Mouse (Mus musculus): ENCODE measurements around the gene Pepd. TPM values are rescaled to one million over a fixed set of nuclear protein-coding genes. Genes with fewer than 3 reads are reported as not detected.

Gene Pepd
- polyA plus RNA-seq, 1 experiment from 2014 or later: 68.6 TPM

DNA sequence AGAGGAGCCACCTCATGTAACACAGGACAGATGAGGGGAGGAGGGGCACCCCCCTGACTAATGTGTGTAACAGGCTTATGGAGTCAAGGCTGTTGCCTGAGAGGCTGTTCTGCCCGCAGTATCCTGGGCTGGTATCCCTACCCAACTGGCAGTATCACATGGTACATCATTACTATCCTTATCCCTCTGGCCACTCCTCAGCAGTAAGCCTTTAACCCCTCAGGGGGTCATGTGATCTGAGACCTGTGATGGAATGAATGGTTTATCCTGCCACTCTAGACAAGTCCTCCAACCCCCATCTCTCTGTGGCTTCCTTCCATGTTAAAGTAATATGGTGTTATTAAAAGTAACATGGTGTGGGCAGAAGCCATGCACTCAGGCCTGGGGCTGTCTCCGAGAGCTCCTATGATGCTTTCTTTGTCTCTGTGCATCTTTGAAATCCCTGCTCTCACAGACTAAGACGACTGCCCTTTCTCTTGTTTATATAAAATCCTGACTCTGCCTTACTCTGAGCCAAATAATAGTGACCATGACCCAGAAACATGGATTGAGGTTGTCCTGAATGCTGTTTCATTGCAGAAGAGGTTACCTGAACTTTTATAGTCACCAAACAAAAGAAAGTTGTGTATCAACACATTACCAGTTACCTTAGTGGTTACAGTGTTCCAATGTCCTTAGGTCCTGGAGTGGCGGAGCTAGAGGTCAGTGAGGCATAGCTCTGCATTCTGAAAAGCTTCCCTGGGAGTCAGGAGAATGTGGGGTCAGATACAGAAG lies 71.7 kb downstream of the Pepd start:
- Histone ChIP-seq H3K9ac (ENCODE audit: low read depth, low read length) (no peak overlapping the region), H3K4me2 (ENCODE audit: low read length) (no peak overlapping the region), H3K9me3 (replicated peaks; ENCODE audit: control insufficient read depth, low read length, poor library complexity, severe bottlenecking) (no peaks in the 10 kb centered on the region; the same call in 1 of the 2 replicates), H3K36me3 (ENCODE audit: control insufficient read depth, insufficient read depth, low read length) (no peaks in the 10 kb centered on the region), H3K27ac (ENCODE audit: low read length) (no peak overlapping the region), H3K4me3 (ENCODE audit: low read depth, low read length) (no peak overlapping the region), H3K27me3 (ENCODE audit: control insufficient read depth, insufficient read depth, low read depth, low read length) (no peaks in the 10 kb centered on the region), H3K4me1 (ENCODE audit: control insufficient read depth, insufficient read depth, low read length) (peaks cover 17% of the 10 kb centered on the region)
- ATAC-seq: no peak
- 56% methylated on average over 4 of the region's 4 CpGs for WGBS

DNA sequence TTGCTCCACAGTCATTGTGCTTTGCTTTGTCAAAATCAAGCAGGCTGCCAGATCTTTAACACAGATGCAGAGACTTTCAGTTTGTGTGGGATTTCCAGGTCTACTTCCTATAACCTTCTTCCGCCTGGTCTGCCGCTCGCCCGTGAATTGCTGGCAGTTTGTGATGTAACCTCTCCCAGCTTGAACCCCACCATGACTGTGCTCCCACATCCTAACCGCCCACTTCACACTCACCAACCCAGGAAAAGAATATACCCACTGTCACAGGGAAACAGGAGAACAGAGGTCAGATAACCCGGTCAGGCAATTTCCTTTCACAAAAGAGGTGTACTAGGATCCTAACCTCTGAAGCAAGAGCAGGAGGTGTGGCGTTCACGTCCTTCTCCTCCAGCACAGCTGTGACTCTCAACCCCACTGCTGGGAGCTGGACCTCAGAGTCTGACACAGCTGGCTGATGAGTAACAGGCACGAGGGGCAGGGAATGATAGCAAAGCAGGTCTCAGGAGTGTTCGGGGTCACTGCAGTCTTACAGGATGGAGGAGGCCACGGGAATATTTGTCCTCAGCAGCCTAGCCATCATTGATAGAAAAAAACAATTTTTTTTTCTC lies 72.5 kb downstream of the Pepd start:
- Histone ChIP-seq H3K9me3 (replicated peaks; ENCODE audit: control insufficient read depth, low read length, poor library complexity, severe bottlenecking) (no peaks in the 10 kb centered on the region), H3K27me3 (ENCODE audit: control insufficient read depth, insufficient read depth, low read depth, low read length) (no peaks in the 10 kb centered on the region), H3K4me1 (ENCODE audit: control insufficient read depth, insufficient read depth, low read length) (peaks cover 17% of the 10 kb centered on the region), H3K27ac (ENCODE audit: low read length) (no peak overlapping the region), H3K9ac (ENCODE audit: low read depth, low read length) (no peak overlapping the region), H3K4me2 (ENCODE audit: low read length) (no peak overlapping the region), H3K4me3 (ENCODE audit: low read depth, low read length) (no peak overlapping the region), H3K36me3 (ENCODE audit: control insufficient read depth, insufficient read depth, low read length) (no peaks in the 10 kb centered on the region)
- WGBS: 79% methylated on average over 11 of the region's 11 CpGs
- no peak for ATAC-seq

DNA sequence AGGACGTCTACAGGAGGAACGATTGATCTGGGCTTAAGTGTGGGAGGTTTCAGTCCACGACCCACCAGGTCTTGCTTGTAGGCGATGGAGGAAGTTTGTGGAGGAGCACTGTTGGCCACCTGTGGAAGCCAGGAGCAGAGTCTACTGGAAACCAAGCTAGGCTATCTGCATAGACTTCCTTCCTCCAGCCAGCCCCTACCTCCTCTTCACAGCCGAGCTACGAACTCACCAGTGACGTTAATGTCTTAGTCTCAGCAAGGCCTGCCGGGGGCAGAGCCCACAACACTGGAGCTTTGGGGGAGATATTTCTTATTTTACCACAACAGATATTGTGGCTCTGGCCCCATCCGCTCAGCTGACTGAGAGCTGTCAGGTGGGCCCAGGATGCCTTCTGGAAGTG lies 73.0 kb downstream of the Pepd start:
- Histone ChIP-seq H3K36me3 (ENCODE audit: control insufficient read depth, insufficient read depth, low read length) (no peaks in the 10 kb centered on the region), H3K4me3 (ENCODE audit: low read depth, low read length) (no peak overlapping the region), H3K9me3 (replicated peaks; ENCODE audit: control insufficient read depth, low read length, poor library complexity, severe bottlenecking) (no peaks in the 10 kb centered on the region), H3K4me1 (ENCODE audit: control insufficient read depth, insufficient read depth, low read length) (peaks cover 17% of the 10 kb centered on the region), H3K9ac (ENCODE audit: low read depth, low read length) (no peak overlapping the region), H3K4me2 (ENCODE audit: low read length) (no peak overlapping the region), H3K27ac (ENCODE audit: low read length) (no peak overlapping the region), H3K27me3 (ENCODE audit: control insufficient read depth, insufficient read depth, low read depth, low read length) (no peaks in the 10 kb centered on the region)
- ATAC-seq: no peak
- 92% methylated on average over 9 of the region's 9 CpGs for WGBS

DNA sequence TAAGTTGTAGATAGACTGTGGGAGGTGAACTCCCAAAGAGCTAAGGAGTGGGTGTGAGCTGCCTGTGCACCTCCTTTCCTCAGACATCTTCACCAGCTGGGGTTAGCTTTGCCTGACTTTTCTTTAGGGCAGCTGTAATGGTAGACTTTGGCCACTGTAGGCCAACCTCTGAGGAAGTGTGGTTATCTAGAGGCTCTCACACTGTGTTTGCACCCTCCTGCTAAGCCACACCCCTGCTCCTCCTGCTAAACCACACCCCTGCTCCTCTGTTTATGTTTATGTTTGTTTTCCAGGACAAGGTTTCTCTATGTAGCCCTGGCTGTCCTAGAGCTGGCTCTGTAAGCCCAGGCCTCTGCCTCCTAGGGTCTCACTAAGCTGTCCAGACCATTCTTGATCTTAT lies 73.5 kb downstream of the Pepd start:
- H3K36me3 ChIP-seq (ENCODE audit: control insufficient read depth, insufficient read depth, low read length): no peaks in the 10 kb centered on the region

DNA sequence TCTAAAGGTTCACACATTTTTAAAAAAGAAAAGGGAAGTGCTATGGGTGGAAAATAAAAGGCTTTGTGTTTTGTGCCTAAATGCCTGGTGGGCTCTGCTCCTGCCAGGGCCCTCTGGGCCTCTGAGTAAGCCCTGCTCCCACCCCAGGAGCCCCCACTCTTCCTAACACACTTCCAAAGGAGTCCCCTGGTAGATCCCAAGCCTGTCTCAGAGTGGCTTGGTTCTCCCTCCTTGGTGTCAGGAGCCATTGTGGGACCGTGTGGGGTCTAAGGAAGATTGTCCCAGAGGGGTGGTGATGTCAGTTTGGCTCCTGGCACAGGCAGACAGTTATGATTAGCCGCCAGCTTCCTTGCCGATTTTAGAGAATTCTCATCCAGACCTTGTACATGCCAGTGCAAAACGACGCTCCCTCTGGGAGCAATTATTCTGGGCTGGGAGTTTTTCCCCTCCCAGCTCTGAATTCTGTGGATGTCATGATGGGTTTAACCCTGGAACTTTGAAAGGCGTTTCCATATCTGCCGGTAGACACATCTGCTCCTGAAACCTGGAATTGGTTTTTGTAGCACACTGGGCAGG lies 74.5 kb downstream of the Pepd start:
- Histone ChIP-seq H3K9me3 (replicated peaks; ENCODE audit: control insufficient read depth, low read length, poor library complexity, severe bottlenecking) (no peaks in the 10 kb centered on the region), H3K4me3 (ENCODE audit: low read depth, low read length) (no peak overlapping the region), H3K27me3 (ENCODE audit: control insufficient read depth, insufficient read depth, low read depth, low read length) (no peaks in the 10 kb centered on the region), H3K36me3 (ENCODE audit: control insufficient read depth, insufficient read depth, low read length) (no peaks in the 10 kb centered on the region), H3K9ac (ENCODE audit: low read depth, low read length) (no peak overlapping the region), H3K4me1 (ENCODE audit: control insufficient read depth, insufficient read depth, low read length) (peaks cover 17% of the 10 kb centered on the region), H3K4me2 (ENCODE audit: low read length) (no peak overlapping the region), H3K27ac (ENCODE audit: low read length) (peak overlapping the region; percentile 62)
- WGBS: 33% methylated on average over 7 of the region's 7 CpGs
- peak; percentile 44 for ATAC-seq

More for the DNA sequence above, 73.5 kb downstream of the Pepd start:
- Histone ChIP-seq H3K9ac (ENCODE audit: low read depth, low read length) (no peak overlapping the region), H3K27me3 (ENCODE audit: control insufficient read depth, insufficient read depth, low read depth, low read length) (no peaks in the 10 kb centered on the region), H3K27ac (ENCODE audit: low read length) (no peak overlapping the region), H3K9me3 (replicated peaks; ENCODE audit: control insufficient read depth, low read length, poor library complexity, severe bottlenecking) (no peaks in the 10 kb centered on the region), H3K4me1 (ENCODE audit: control insufficient read depth, insufficient read depth, low read length) (peaks cover 17% of the 10 kb centered on the region), H3K4me3 (ENCODE audit: low read depth, low read length) (no peak overlapping the region), H3K4me2 (ENCODE audit: low read length) (no peak overlapping the region)
- ATAC-seq: no peak

DNA sequence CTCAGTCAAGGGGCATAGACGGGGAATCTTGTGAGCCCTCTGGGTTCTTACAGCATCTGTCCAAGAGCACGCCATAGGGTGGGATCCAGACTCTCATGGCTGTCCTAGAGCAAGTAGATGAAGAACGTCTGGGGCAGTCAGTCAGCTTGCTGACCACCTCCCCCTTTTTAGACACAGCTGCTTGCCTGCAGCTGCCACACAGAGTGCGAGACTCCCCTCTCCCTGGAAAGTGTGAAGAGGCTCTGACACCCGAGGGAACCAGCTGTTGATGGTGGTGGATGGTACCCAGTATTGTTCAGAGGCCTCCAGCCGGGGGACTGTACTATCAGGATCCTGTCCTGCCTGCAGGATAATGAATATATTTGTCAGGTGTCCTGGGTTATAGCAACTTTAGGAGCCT lies 75.1 kb downstream of the Pepd start:
- Histone ChIP-seq H3K9ac (ENCODE audit: low read depth, low read length) (no peak overlapping the region), H3K4me1 (ENCODE audit: control insufficient read depth, insufficient read depth, low read length) (peaks cover 17% of the 10 kb centered on the region), H3K9me3 (replicated peaks; ENCODE audit: control insufficient read depth, low read length, poor library complexity, severe bottlenecking) (no peaks in the 10 kb centered on the region), H3K36me3 (ENCODE audit: control insufficient read depth, insufficient read depth, low read length) (no peaks in the 10 kb centered on the region), H3K4me2 (ENCODE audit: low read length) (no peak overlapping the region), H3K4me3 (ENCODE audit: low read depth, low read length) (no peak overlapping the region), H3K27me3 (ENCODE audit: control insufficient read depth, insufficient read depth, low read depth, low read length) (no peaks in the 10 kb centered on the region), H3K27ac (ENCODE audit: low read length) (peak overlapping the region; percentile 62; the same call in 1 of the 2 replicates)
- ATAC-seq: no peak
- 54% methylated on average over 6 of the region's 6 CpGs for WGBS

DNA sequence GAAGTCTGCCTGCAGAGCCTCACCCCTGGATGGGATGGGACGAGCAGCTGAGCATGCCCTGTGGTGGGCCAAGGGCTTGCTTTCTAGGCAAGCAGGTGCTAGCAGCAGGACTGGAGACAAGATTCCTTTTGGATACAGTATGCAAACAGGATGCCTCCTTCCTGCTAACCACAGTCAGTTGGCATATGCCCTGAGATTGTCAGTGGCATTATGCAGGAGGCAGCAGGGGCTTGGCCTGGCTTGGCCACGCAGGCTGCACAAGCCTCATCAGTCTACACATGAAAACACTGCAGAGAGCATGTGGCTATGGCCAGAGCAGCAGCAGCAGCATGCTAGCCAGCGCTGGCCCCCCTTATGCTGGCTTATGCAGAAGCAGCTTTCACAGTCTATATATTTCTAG lies 76.3 kb downstream of the Pepd start:
- Histone ChIP-seq H3K4me3 (ENCODE audit: low read depth, low read length) (no peak overlapping the region), H3K9ac (ENCODE audit: low read depth, low read length) (peak overlapping the region; percentile 11; the same call in 1 of the 2 replicates), H3K27ac (ENCODE audit: low read length) (peak overlapping the region; percentile 78), H3K27me3 (ENCODE audit: control insufficient read depth, insufficient read depth, low read depth, low read length) (no peaks in the 10 kb centered on the region), H3K36me3 (ENCODE audit: control insufficient read depth, insufficient read depth, low read length) (no peaks in the 10 kb centered on the region), H3K4me2 (ENCODE audit: low read length) (no peak overlapping the region), H3K4me1 (ENCODE audit: control insufficient read depth, insufficient read depth, low read length) (peaks cover 17% of the 10 kb centered on the region), H3K9me3 (replicated peaks; ENCODE audit: control insufficient read depth, low read length, poor library complexity, severe bottlenecking) (no peaks in the 10 kb centered on the region)
- 0 out of 2 replicates have a peak, but pooled peaks have one; percentile 49 for ATAC-seq
- 59% methylated on average over 3 of the region's 3 CpGs for WGBS

DNA sequence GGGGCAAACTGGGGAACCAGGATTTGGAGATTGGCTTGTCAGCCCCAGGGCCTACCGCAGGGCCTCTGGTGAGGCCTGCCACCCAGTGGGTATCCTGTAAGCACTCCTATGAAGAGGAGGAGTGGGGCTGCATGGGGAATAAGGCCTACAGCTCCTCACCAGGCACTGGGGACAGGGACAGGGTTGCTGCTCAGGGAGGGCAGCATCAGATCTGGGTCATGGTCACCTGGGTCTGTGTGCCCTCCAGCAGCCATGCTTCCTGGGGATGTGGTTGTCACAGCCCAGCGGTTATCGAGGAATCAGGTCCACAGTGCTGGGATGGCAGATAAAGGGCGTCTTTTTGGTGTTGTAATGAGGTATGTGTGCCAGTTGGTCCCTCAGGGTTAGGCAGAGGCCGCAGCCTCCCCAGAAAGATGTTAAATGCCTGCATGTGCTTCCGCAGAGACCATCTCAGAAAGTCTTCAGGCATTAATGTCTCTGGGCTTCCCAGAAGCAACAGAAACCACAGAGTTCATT lies 79.6 kb downstream of the Pepd start:
- WGBS: 93% methylated on average over 6 of the region's 6 CpGs
- H3K27me3 ChIP-seq (ENCODE audit: control insufficient read depth, insufficient read depth, low read depth, low read length): no peaks in the 10 kb centered on the region
- H3K9ac ChIP-seq (ENCODE audit: low read depth, low read length): no peak overlapping the region
- H3K4me3 ChIP-seq (ENCODE audit: low read depth, low read length): no peak overlapping the region
- no peak for ATAC-seq
- peaks cover 12% of the 10 kb centered on the region for H3K4me1 ChIP-seq (ENCODE audit: control insufficient read depth, insufficient read depth, low read length)
- H3K9me3 ChIP-seq (replicated peaks; ENCODE audit: control insufficient read depth, low read length, poor library complexity, severe bottlenecking): no peaks in the 10 kb centered on the region
- no peaks in the 10 kb centered on the region for H3K36me3 ChIP-seq (ENCODE audit: control insufficient read depth, insufficient read depth, low read length)
- H3K27ac ChIP-seq (ENCODE audit: low read length): no peak overlapping the region
- H3K4me2 ChIP-seq (ENCODE audit: low read length): no peak overlapping the region

DNA sequence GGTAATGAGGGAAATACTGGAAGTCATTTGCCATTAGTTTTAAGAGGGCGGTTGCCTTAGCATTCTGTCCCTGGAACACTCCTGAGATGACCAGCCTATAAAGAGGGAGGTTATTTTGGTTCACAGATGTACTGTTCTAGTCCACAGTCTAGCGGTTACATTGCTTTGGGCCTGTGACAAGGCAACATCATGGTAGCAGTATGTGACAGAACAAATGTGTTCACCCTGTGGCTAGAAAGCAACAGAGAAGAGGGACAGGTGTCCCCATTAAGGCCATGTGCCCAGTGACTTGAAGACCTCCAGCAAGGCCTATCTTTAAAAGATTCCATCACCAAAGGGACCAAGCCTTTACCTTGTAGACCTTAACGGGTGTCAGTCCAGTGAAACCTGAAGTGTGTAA lies 80.6 kb downstream of the Pepd start:
- no peaks in the 10 kb centered on the region for H3K9me3 ChIP-seq (replicated peaks; ENCODE audit: control insufficient read depth, low read length, poor library complexity, severe bottlenecking)
- H3K4me1 ChIP-seq (ENCODE audit: control insufficient read depth, insufficient read depth, low read length): peaks cover 9% of the 10 kb centered on the region
- ATAC-seq: no peak
- no peaks in the 10 kb centered on the region for H3K27me3 ChIP-seq (ENCODE audit: control insufficient read depth, insufficient read depth, low read depth, low read length)
- H3K36me3 ChIP-seq (ENCODE audit: control insufficient read depth, insufficient read depth, low read length): no peaks in the 10 kb centered on the region
- H3K4me2 ChIP-seq (ENCODE audit: low read length): no peak overlapping the region
- no peak overlapping the region for H3K4me3 ChIP-seq (ENCODE audit: low read depth, low read length)
- WGBS: 91% methylated on average over 3 of the region's 3 CpGs
- no peak overlapping the region for H3K9ac ChIP-seq (ENCODE audit: low read depth, low read length)
- no peak overlapping the region for H3K27ac ChIP-seq (ENCODE audit: low read length)
